Mouse (Mus musculus) cerebral cortex, adult 2 months (tissue): Measurements from ENCODE around the gene Plpp2.

ENCODE experiments used
- WGBS: fragments of 180-500 bp; shearing (Covaris S2); methylation state at CpG from one replicate; pipeline ENCODE4 v1.1.7; 2018; 5-methylcytosine and 5-hydroxymethylcytosine counted together

Plpp2 gene

GRCm38 (mm10) chr10:79530241-79530640 is 3.4 kb downstream of the Plpp2 start:
- 78% methylated on average over 8 of the region's 8 CpGs for WGBS

GRCm38 (mm10) chr10:79528081-79528480 is 5.5 kb downstream of the Plpp2 start:
- 84% methylated on average over 3 of the region's 3 CpGs for WGBS

- 90% methylated on average over 6 of the region's 6 CpGs for WGBS
These were observed 6.1 kb downstream of the Plpp2 start for GRCm38 (mm10) chr10:79527453-79527845.

GRCm38 (mm10) chr10:79526661-79527452 is 6.7 kb downstream of the Plpp2 start:
- WGBS, result 96% methylated on average over 12 of the region's 12 CpGs

GRCm38 (mm10) chr10:79525456-79526325 is 7.9 kb downstream of the Plpp2 start:
- WGBS, result 91% methylated on average over 8 of the region's 8 CpGs

- WGBS, result 81% methylated on average over 1 of the region's 1 CpGs
These were observed 9.2 kb downstream of the Plpp2 start for GRCm38 (mm10) chr10:79524433-79524832.

GRCm38 (mm10) chr10:79506709-79507108 is 26.9 kb downstream of the Plpp2 start:
- WGBS, result 70% methylated on average over 2 of the region's 2 CpGs

GRCm38 (mm10) chr10:79502830-79503644 is 30.6 kb downstream of the Plpp2 start:
- WGBS, result 70% methylated on average over 6 of the region's 6 CpGs

- 40% methylated on average over 2 of the region's 2 CpGs for whole genome bisulfite sequencing
These were observed 36.8 kb downstream of the Plpp2 start for GRCm38 (mm10) chr10:79496701-79497288.

GRCm38 (mm10) chr10:79495886-79496285 is 37.7 kb downstream of the Plpp2 start:
- WGBS, result 63% methylated on average over 3 of the region's 3 CpGs
